Mouse (Mus musculus) left cerebral cortex, postnatal 25 days (tissue): ENCODE measurements at regions not wholly inside any gene's neighbourhood (a gene's known extent, or its start where the extent isn't known, plus 50 kb on each side); places are given as distances from the start of the nearest gene placed in this dataset.

Experiments used
- DNase-seq, 2 experiments: peaks; one replicate each; pipeline ENCODE4 v3.0.0; 2022; ENCODE audit warnings: low spot score in 2 of 2, mixed read lengths in 1 of 2
- intact Hi-C: fragments of 180-260 bp; cut with DNase I; formaldehyde crosslinking; loops from one replicate; pipeline ENCODE4 v1.15.1; 2025

DNA sequence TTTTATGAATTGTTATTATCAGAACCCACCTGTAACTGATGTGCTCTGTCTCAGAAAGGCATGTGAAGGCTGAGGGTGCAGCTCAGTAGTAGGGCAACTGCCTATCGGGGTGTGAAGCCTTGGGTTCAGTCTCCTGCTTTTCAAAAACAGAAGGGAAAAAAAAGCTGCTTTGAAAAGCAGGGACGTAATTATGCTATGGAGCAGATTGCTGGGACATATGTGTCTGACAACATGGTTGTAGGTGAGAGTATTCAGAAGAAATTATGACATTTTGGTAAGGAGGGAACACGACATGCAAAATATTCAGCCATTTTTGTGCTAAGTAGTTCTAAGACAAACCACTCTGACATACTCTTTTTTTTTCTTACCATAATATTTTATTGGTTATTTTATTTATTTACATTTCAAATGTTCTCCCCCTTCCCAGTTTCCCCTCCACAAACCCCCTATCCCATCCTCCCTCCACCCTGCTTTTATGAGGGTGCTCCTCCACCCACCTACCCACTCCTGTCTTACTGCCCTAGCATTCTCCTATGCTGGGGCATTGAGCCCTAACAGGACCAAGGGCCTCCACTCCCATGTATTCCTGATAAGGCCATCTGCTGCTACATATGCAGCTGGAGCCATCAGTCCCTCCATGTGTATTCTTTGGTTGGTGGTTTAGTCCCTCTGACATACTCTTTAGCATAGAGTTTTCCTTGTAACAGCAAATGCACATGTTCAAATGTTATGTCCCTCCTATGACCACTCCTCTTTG is 122.8 kb upstream of the Trpm3 start:
- intact Hi-C loops, result no loop called here
- DNase-seq, result peak in 1 of 2 experiments; percentile 42

DNA sequence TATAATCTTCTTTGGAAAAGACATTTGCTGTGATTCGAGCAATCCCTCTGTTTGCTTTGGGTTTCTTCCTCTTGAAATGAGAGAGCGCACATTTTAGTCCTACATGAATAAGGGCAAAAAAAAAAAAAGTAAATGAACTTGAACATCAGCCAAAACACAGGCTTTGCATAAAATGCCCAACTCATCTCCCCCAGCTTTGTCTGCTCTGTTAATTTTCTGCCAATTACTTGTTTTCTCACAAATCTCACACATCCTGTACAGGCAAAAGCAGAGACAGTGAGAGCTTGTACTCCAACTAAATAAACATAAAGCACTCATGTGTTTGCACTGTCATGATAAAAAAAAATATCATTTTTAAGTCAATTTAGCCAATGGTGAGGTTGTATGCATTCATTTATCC is 121.4 kb upstream of the Trpm3 start:
- DNase-seq, result no peak
- intact Hi-C loops, result no loop called here

DNA sequence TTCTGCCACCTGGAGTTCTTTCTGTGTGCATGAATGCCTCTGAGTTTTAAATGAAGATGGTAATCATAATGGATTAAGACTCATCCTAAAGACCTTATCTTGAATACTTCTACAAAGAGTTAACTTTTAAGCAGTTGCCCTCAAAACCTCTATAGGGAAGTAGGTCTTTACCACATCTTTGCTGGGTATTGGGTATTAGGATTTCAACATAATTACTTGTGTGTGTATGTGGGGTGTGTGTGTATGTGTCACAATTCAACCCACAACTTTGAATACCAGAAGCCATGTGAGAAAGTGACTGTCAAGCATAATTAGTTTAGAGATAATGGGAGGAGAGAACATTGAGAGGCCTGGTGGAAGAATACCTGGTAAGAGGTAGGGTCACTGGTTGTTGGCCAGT is 111.3 kb upstream of the Trpm3 start:
- no peak for DNase-seq
- intact Hi-C loops, result no loop called here

DNA sequence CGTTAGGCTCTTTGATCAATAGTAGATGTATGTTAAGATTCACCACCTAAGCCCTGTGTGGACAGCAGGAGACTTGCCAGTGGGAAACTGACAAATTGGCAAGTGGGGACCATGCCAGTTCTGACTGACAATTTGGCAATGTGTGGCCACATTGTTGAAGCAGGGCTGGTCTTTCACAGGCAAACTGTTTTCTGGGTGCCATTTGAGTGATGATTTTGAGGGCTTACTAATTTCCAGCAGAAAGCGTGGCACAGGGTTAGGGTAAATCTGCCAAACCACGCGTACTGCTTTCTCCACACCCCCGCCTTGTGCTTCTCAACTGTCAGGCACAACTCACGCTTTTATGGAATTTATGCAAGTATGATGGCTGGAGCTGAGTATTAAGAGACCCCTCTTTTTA is 91.2 kb upstream of the Trpm3 start:
- no peak for DNase-seq
- intact Hi-C loops, result no loop called here

DNA sequence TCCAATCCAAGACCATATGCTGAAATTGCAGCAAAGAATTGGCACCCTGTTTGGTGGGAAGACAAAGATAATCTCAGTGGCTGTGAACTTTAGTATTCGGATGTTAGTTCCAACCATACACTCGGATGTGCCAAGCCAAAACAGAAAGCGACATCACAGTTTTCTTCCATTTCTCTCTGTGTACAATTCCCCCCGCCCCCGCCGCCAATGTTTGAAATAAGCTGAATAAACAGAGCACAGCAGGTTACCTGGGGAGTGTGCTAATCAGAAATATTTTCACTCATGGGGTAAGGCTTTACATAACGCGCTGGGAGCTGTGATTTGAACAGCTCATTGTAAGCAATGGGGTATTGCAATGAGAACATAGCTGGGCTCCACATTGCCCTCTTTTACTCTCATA is 72.5 kb upstream of the Trpm3 start:
- intact Hi-C loops, result no loop called here
- no peak for DNase-seq

DNA sequence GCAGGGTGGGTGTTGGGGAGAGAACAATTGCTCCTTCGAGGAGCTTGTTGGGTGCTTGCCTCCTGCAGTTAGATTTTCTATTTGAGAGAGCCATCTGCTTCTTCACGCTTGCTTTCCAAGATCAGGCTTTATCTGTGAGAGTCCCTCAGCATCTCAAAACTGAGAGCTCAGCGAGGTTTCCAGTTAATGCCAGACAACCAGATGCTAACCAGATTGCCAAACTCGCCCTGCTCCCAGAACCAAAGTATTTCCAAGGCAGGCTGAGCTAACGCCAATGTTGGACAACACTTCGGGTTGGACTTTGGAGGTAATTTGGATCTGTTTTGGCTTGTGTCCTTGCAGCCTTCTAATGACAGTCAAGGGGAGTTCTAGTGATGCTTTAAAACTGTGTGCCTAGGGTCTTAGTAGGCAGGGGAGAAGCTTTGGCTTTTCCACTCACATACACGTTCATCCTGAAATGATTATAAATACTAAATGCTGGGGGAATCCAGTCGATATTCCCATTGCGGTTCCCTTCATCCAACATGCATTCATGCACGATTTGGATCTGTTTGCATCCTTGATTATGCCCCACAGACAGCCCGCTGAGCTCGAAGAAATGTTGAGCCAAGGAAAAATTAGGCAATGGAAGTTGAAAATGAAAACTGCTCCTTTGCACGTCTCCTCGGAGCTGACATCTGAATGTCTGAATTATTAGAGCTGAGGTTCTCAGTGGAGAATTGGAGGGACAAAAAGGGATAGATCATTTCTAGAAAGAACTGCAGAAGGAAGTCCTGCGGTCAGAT is 68.4 kb upstream of the Trpm3 start:
- peak in 1 of 2 experiments; percentile 4 for DNase-seq

DNA sequence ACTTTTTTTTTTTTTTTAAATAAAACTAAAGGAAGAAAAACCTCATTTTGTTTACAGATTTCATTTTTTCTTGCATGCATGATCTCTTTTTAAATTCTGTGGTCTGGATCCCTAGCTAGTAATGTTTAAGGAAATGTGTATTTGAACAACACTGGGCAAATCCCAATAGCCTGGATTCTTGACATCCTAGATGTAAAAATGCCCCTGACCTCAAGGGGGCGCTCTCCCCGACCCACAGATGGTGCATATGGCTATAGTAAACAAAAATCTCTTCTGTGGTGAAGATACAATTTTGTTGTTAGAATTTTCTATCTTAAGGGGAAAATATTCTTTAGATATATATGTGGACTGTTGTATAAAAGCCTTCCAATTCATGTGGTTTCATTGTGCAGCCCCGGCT is 67.1 kb upstream of the Trpm3 start:
- intact Hi-C loops, result no loop called here
- DNase-seq, result no peak

More for the DNA sequence above, 68.4 kb upstream of the Trpm3 start:
- intact Hi-C loops, result no loop called here

DNA sequence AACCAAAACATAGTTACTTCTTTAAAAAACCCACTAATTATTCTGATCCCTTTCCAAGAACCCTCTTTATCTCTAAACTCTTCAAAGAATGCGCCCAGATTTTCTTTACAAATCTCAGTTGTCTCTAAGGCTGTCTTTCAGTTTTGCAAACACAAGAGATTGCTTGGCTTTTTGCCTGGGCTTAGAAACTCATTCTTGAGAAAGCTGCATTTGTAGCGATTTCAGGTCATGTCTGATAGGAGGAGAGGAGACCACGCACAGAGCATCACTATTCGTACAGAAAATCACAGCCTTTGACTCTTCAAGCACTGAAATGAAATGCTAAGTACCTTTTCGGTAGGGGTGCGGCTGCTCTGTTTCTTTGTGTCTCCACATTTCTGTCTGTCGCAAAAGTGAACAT is 64.8 kb upstream of the Trpm3 start:
- no peak for DNase-seq
- intact Hi-C loops, result no loop called here

DNA sequence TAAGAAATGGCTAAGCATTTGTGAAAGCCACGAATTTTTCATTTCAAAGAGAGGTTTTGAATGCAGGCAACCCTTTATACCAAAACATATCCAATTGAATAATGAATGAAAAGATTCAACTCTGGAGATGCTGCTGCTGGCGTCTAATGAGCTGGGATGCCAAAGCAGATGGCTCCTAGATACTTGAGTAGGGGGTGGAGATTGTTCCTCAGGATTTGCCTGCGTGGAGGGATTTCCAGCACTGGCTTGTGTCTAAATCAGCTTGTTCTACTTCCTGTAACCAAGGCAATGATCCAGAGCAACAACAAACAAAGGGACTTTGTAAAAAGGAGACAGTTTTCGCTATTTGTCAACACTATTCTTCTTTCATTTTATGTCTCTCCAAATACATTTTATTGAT is 57.4 kb upstream of the Trpm3 start:
- DNase-seq, result peak; percentile 9 to 14
- intact Hi-C loops, result no loop called here
